Mouse (Mus musculus) left cerebral cortex, postnatal 25 days (tissue): ENCODE data around the gene Tmem79. TPM values are rescaled to one million over a fixed set of nuclear protein-coding genes. Genes with fewer than 3 reads are reported as not detected.
"Not testable (repeated sequence)": the region's sequence is repeated elsewhere in the genome, so short reads cannot be mapped to it uniquely, and the experiment has no call there.

Source experiments
- DNase-seq, 2 experiments: peaks; one replicate each; pipeline ENCODE4 v3.0.0; 2022; ENCODE audit warnings: low spot score in 2 of 2, mixed read lengths in 1 of 2
- intact Hi-C: fragments of 180-260 bp; cut with DNase I; formaldehyde crosslinking; loops from one replicate; pipeline ENCODE4 v1.15.1; 2025
- total RNA-seq, 2 experiments: library from RNA; stranded (reverse); gene quantifications; 2 replicates each; pipeline ENCODE4 v1.2.3; 2021

Gene Tmem79
- total RNA-seq, 2 experiments from 2014 or later = 1.2 to 2.6 TPM

DNA sequence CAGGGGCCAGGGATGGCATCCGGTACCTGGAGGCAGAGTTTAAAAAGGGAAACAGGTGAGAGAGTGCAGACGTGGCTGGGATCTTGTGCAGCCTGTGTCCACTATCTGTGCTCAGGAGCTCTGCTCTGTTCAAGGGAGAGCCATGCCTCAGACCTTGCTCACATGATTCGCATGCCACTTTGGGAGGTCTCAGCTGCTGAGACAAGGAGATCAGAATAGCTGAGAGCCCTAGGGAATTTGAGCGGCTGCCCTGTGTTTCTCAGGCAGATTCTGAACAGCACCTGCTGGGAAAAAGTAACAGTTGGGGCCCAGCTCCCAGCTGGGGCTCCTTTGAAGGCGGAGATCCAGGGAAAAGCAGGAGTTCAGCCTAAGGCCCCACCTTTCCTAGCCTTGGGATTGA is 23.6 kb upstream of the Tmem79 start:
- intact Hi-C loops = no loop called here
- DNase-seq = no peak

DNA sequence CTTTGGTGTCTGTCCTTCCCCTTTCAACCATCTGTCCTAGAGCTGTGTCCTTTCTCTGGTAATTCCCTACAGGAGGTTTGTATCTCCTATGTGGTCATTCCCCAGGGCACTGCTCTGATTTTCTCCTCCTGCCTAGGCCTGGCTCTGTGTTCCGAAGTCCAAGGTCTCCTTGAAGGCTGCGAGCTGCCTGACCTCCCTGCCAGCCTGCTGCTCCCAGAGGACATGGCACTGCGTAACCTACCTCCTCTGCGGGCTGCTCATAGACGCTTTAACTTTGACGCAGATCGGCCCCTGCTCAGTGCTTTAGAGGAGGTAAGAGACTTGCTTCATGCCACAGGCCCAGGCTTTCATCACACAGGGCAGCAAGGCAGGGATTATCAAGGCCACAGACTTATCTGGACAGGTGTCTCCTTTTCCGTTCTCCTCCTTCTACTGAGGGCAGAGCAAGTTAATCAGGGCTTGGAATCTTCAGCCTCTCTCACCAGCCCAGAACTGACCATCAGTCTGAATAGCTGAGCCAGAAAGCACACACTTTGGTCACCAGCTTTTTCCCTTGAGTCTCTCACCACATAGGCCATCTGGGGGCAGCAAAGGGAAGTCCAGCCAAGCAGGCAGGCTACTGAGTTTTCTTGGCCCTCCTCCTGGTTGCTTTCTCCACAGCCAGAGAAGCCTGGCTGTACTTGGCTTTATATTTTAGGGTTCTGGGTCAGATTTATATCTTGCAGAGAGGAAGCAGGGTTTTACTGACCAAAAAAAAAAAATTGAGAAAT is 18.6 kb upstream of the Tmem79 start:
- peak in 1 of 2 experiments; percentile 33 for DNase-seq
- intact Hi-C loops = no loop called here

DNA sequence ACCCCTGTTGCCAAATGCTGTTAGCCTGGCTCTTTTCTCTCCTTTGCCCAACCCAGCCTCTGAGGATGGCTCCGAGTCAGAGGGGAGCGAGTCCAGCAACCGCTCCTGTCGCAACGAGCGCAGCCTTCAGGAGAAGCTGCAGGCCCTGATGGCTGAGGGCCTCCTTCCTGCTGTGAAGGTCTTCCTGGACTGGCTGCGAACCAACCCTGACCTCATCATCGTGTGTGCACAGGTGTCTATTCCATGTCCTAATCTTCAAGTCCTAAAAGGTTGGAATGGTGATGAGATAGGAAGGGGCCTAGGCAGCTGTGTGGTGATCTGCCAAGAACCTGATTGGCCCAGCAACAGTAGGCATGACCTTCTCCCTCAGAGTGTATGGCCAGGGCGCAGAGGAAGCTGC is 17.0 kb upstream of the Tmem79 start:
- intact Hi-C loops = no loop called here
- no peak for DNase-seq

DNA sequence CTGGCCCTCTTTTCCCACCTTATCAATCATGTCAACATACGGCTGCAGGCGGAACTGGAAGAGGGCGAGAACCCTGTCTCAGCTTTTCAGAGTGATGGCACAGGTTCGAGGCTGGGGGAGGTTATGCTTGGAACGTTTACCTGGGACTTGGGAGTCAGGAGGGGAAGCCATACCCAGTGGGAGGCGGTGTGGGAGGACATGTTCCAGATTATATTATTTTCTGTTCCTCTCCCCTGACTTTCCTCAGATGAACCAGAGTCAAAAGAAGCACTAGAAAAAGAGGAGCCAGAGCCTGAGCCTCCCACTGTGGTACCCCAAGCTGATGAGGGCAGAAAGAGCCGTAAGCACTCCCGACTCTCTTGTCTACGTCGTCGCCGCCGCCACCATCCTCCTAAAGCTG is 14.8 kb upstream of the Tmem79 start:
- no peak for DNase-seq
- intact Hi-C loops = no loop called here

DNA sequence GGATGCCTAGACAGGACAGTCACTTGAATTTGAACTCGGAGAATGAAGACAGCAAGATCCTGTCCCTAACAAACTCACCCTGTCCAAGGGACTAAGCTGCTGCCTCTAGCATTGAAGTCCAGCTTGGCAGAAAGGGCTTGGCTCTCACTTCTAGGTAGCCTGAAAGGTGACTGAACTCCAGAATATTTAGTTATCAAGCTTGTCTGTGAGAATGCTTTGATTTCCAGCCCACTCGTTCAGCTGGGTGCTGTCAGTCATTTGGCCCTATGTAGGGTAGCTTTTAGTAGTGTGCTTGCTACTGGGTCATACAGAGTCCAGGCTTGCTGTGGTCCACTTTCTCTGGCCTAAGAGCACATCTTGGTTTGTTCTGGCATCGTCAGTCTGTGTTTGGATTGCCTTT is 3.1 kb upstream of the Tmem79 start:
- intact Hi-C loops = no loop called here
- no peak for DNase-seq

DNA sequence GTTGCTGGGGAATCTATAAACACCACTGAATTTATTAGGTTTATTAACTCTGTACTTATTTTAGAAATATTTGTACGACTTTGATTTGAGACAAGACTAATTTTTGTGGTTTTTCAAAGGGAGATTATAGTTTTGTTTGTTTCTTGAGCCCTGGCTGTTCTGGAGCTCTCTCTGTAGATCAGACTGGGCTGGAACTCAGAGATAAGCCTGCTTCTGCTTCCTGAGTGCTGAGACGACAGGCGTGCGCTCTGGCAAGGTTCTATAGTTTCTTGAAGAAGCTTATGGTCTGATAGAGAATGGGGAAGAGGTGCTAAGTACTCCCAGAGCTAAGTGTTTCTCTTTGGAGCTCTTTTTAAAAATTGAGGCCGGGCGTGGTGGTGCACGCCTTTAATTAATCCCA is 2.4 kb upstream of the Tmem79 start:
- intact Hi-C loops = no loop called here
- DNase-seq = no peak

DNA sequence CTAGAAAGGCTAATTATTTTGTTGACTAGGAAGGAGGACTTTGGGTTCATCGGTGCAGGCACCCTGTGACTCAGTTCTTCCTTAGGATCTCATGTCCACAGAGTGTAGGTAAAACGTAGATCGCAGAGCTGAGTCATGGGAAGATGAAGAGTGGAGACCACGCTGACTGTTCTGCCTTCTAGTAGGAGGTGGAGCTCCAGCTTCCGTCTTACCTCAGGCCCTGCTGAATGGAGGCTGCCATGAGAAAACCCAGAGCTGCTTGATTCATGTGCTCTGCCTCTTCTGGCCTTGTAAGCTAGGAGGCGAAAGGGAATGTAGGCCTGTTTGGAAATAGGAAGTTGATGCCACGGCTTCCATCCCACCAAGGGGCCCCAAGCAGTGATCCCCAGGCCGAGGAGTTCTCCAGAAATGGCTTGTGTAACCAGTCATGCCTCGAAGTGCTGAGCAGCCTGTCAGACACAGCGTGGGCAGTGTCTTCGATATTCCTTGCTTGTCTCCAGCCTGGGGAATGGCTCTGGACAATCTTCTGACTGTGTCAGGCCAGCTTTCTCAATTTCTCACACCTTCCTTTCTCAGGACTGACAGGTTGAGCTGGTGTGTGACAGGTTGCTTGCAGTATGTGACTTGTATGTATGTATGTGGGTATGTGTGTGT is 1.5 kb upstream of the Tmem79 start:
- peak; percentile 40 to 70 for DNase-seq
- intact Hi-C loops = no loop called here

- intact Hi-C loops = loop anchor here (1.0 kb wide), 1 partner anchor 39 kb away; the partner anchor contains the start of gene Tsacc
- DNase-seq = peak in 1 of 2 experiments; percentile 14
These were observed 403 bp downstream of the Tmem79 start for GRCm38 (mm10) chr3:88335436-88336053.

DNA sequence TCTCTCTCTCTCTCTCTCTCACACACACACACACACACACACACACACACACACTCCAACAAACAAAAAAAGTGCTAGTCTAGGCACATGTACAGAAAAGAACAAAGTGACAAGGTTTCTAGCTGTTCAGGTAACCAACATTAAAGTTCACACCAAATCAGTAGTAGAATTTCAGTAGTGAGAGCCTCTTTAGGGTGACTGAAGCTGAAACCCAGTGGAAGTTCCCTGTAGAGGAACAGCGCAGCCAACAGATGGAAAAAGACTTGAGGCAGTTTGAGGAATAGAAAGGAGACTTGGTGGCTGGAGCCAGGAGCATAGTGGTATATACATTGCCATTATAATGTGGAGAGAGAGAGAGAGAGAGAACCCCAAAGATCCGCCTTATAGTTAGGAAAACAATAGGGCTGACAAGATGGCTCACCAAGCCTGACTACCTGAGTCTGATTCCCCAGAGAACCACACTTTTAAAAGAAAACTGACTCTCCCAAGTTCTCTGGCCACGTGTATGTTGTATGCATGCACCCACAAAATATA is 979 bp downstream of the Tmem79 start:
- DNase-seq = no peak
- intact Hi-C loops = no loop called here

GRCm38 (mm10) chr3:88334029-88334658 is 1.8 kb downstream of the Tmem79 start:
- intact Hi-C loops = no loop called here

DNA sequence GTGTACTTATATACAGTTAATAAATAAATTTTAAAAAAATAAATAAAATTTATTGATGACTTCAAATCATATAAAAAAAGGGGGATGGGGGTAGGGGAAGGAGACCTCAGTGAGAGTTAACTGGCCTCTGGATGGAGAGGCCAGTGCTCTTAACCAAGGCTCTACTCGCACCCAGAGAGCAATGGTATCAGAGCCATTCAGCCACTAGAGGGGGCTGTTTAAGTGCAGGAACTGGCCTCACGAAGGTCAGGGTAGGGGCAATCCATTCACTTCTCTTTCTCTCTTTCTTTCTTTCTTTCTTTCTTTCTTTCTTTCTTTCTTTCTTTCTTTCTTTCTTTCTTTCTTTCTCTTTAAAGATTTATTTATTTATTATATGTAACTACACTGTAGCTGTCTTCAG is 4.7 kb downstream of the Tmem79 start:
- DNase-seq = peak in 1 of 2 experiments; percentile 11
- intact Hi-C loops = no loop called here

More at GRCm38 (mm10) chr3:88334029-88334658, 1.8 kb downstream of the Tmem79 start:
- no peak for DNase-seq

DNA sequence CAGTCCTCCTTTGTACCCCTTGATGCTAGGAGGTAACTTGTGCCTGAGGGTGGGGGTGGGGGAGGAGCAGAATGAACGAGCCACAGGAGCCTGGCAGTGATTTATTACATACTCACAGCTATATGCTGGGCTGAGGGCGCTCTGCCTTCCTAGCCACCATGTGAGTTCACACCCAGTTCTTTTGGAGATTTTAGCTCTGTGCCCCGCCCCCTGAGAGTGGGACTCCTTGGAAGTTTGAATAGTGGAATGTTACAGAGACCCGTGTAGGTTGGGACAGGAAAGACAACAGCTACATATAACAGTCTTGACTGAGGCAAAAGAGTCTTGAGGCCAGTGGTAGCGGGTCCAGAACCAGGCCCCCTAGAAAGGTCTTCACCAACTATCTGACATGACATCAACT is 7.0 kb downstream of the Tmem79 start:
- intact Hi-C loops = no loop called here
- no peak for DNase-seq

DNA sequence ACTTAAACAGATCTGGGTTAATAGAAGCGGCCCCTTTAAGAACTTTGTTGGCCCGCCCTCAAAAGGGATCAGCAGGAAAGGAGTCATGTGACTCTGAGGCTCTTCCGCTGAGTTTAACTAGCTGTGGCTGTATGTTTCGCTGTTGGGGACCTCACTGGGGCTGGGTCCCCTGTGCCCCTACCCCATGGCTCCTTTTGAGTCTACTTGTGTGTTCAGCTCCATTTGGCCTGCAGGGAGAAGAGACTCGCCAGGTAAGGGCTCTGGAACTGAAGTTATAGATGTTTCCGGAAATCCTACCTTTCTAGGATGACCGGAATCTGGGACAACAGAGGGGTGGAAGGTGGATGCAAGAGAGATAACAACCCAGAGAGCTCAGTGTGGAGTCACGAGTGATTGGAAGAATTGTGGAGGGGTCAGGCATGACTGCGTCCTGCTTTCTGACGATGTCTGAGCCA is 11.0 kb downstream of the Tmem79 start, which contains the start of gene Glmp:
TSS of gene Glmp (plus strand) at position 73 of the 455 bp plus-strand sequence.
- DNase-seq = peak; percentile 64 to 76
- intact Hi-C loops = no loop called here

GRCm38 (mm10) chr3:88299172-88299571 is 36.8 kb downstream of the Tmem79 start:
- intact Hi-C loops = no loop called here
- DNase-seq = no peak

DNA sequence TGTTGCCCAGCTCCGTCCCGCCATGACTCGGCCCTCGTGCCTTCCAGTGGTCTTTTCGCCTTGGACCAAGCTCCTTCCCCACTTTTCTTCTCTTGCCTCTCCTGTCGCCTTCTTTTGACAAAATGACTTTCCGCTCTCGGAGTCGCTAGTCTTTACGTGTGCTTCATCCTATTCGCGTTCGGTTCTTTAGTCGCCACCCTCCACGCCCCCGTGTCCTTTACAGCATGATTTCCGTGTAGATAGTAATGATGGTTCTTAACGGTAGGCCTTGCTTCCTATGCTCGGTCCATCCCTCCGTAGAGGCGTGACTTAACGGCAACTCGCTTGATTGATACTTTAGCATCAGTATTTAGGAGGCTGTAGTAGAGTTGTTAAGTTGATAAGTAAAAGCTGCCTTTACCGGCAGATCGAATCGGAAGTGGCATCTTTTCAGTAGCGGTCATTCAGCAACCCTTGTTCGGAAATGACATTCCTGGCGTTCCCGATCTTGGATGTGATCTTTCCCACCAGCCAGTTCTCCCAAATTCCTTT is 38.6 kb downstream of the Tmem79 start:
- intact Hi-C loops = no loop called here
- peak; percentile 54 to 76 for DNase-seq

DNA sequence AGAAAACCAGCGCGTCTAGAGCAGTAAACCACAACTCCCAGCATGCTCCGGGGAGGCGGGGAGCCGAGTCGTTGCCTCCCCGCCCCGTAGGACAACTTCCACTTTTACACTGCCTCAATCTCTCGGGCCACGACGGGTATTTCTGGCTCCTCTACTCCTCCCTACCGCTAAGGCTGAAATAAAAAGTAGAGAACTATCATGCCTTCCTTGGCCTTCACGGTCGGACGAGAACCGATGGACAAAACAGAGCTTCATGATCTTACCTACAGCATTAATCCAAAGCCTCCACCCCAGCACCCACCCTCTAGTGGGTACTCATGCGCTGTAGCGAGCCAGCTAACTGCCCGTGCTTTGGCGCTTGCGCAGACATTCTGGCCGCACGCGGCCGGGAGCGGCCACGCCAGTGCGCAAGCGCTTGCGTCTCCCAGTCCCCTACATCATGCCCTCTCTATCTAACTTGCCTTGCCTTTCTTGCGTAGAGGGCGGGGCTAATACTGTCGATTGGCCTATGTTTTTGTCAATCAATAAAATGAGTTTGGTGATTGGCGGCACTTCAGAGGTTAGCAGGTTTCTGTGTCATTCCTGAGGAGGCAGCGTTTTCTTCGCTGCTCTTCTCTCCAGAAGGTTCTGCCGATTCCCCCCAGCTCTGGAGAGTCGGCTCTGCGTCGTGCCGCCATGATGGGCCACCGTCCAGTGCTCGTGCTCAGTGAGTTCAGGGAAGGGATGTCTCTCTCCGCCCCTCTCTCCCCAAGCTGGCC is 39.2 kb downstream of the Tmem79 start, which contains the start of the genes Tsacc and Cct3:
TSS of gene Tsacc (minus strand) at position 439 of the 758 bp plus-strand sequence.
TSS of gene Cct3 (plus strand) at position 556 of the 758 bp plus-strand sequence.
- DNase-seq = peak; percentile 96 to 100
- intact Hi-C loops = loop anchor here (1.0 kb wide), 1 partner anchor 40 kb away; the partner anchor contains the start of genes Smg5 and Tmem79

DNA sequence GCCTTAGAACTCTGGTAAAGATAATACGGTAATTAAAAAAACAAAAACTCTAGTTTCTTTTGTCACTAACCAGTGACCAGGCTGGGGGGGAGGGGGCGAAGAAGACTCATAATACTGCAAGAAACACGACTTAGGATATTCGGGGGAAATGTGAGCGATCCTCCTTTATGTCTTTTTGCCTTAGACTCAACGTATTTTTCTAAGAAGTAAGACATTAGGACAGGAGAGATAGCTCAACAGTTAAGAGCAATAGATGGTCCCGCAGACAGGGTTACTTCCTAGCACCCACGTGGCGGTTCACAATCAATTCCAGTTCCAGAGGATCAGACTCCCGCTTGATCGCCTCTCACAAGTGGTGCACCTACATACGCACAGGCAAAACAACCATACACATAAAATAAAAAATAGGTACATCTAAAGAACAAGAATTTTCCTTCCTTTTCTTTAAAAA is 39.8 kb downstream of the Tmem79 start:
- no peak for DNase-seq
- intact Hi-C loops = loop anchor here (1.0 kb wide), 1 partner anchor 40 kb away; the partner anchor contains the start of genes Smg5 and Tmem79

DNA sequence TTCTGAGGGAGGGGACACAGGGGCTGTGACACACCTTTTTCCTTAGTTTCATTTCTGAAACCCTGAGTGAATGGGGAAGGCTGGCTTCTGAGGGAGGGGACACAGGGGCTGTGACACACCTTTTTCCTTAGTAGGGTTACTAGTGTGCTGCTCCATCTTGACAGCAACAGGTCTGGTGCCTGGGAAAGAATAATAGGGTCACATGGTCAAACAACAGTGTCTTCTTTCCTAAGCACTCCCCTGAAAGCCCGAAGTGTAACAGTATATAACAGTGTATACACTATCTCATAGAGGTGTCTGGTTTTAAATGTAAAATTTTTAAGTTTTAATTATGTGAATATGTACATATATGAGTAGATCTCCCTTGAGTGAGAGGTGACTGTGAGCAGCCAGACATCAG is 40.7 kb downstream of the Tmem79 start:
- DNase-seq, intact Hi-C loops: not testable (repeated sequence)
